Mouse (Mus musculus) naive thymus-derived CD4-positive, alpha-beta T cell, adult 5 months (primary cell): ENCODE results near the gene Cdc42ep4. TPM values are rescaled to one million over a fixed set of nuclear protein-coding genes. Genes with fewer than 3 reads are reported as not detected.

Experiments used
- polyA plus RNA-seq: library from polyadenylated mRNA; unstranded; fragments of 100-300 nt; shearing (Covaris generic); gene quantifications from one replicate; pipeline ENCODE4 v1.2.1, GENCODE M21; 2017

Gene Cdc42ep4
- polyA plus RNA-seq, result 7.5 TPM

DNA sequence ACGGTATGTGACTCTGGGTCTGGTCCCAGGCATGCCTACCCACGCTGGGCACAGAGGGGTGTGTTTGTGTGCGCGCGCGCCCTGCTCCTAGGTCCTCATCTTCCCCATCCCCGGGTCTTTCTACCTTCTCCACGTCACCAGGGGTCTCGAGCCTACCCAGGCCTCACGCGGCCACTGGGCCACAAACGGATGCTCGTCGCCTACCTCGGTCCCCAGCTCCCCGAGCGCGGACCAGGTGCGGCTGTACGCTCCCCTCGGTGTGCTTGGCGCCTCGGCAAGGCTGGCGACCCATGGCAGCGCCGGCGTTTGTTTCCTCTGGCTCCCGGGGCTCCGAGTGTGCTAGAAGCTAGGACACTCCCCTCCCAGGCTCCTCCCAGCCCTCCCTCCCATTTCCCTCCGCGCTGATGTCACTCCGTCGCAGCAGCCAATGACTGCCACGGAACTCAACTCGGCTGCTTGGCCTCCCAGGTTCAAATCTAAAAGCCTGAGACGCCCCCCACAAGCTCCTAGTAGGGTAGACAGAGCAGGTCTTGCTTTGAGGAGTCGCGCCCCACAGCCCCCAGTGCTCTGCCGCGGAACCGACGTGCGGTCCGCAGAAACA is at the start of gene Cdc42ep4:
Gene Cdc42ep4 (minus strand): TSS at position 398 of the 601 bp plus-strand sequence.

GRCm38 (mm10) chr11:113709731-113710256 is 41.9 kb downstream of the Cdc42ep4 start, which contains the start of gene Cpsf4l:
Gene Cpsf4l, minus strand, starts transcription at chr11:113710017.

DNA sequence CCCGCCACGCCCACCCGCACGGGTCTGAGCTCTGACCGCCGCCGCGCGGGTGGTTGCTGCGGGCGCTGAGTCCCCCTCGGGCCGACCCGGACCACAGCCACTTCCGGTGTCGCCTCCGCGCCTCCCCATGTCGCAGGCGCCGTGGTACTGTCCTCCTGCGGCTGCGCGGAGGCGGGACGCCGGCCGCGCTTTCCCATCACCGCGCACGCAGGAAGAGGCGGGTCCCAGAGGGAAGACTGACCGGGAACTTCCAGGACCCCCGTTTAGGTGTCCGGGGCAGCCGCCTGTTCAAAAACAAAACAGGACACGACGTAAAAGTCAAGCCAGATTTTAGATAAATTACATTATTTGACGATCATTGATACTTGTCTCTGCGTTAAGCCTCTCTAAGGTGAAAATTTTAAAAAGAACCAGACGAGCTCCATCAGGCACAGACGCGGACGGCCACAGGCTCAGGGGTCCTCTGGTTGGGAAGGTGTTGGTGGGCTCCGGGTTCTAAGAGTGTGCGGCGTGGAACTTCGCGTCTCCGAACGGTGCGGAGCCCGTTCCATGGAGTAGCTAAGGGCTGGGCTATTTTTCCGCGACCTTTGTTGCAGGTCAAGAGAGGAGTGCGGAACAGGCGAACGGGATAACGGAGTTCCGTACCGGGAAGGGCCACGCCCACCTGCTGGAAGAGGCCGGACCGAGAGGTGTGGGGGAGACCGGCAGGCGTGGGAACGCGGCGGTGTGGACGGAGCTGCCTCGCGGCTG is 67.5 kb downstream of the Cdc42ep4 start, which contains the start of the genes Fam104a and D11Wsu47e:
Gene Fam104a (minus strand): TSS at position 199 of the 750 bp plus-strand sequence.
Gene D11Wsu47e (plus strand): TSS at position 456 of the 750 bp plus-strand sequence.

Other genes with a start within 250 kb of the Cdc42ep4 start
- not detected for gene Sstr2, start 132.5 kb downstream of the Cdc42ep4 start, polyA plus RNA-seq
- 38.3 TPM for gene Cog1, start 102.7 kb downstream of the Cdc42ep4 start, polyA plus RNA-seq
- gene Slc39a11, start 101.8 kb downstream of the Cdc42ep4 start, polyA plus RNA-seq, result 35.1 TPM
- gene Fam104a, start 67.7 kb downstream of the Cdc42ep4 start, polyA plus RNA-seq, result 55.0 TPM
- 7.3 TPM for gene D11Wsu47e, start 67.5 kb downstream of the Cdc42ep4 start, polyA plus RNA-seq
- not detected for gene Cpsf4l, start 41.9 kb downstream of the Cdc42ep4 start, polyA plus RNA-seq